Mouse (Mus musculus): ENCODE measurements around the gene Snrpd3.
A peak's percentile ranks its signal among the peaks of the same experiment; 100 is the strongest.
"Not testable (repeated sequence)": the region's sequence is repeated elsewhere in the genome, so short reads cannot be mapped to it uniquely, and the experiment has no call there.

Snrpd3 gene

DNA sequence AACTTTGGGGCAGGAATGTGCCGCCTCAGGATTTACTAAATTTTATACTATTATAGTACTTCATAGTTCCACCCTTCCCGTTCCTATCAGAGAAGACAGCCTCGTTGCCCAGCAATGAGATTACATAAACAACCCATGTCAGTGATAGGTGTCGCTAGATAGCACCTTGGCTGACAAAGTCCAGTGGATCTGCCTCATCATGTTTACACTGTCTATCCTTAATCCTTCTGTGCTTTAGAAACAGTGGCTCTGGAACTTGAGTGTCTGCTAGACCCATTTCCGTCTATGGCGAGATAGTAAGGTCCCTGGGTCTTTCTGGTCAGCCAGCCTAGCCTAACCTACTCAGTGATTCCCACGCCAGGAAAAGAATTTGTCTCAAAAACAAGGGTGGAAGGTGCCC, 17.0 kb upstream of the Snrpd3 start:
- no peak for DNase-seq (ENCODE audit: low spot score in 2 of 2)

DNA sequence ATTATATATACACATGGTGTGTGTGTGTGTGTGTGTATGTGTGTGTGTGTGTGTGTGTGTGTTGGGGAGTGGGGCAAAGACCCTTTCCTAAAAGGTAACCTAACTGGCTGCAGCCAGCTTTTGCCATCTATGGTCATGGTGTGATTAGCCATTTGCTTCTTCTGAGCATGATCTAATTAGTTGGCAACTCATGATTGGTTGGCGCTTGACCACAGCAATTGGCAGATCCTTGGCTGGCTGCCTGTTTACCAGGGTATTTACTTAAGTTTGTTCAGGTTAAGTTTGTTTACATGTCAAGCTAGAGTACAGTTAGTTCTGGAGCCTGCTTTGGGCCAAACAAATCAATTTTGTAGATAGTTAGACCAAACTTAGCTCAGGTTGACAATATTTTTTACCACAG, 15.7 kb upstream of the Snrpd3 start:
- no peak for DNase-seq (ENCODE audit: low spot score in 2 of 2)

DNA sequence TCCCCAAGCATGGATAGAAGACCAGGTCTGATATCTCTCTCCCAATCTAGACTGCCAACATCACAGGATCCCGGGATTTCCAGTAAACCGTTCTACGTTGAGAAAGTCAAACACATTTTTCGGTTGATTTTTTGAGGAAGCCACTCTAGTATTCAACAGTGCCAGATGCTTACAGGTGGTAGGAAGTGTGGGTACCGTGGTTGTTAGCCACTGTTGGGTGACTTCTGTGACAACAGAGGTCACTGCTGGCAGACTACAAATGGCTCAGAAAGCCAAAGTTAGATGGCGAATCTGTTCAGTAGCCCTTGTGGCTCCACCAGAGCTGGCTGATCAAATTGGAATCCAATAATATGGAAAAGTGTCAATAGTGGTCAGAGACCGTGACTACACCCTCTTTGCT, 13.7 kb upstream of the Snrpd3 start:
- DNase-seq (ENCODE audit: low spot score in 2 of 2), result no peak

DNA sequence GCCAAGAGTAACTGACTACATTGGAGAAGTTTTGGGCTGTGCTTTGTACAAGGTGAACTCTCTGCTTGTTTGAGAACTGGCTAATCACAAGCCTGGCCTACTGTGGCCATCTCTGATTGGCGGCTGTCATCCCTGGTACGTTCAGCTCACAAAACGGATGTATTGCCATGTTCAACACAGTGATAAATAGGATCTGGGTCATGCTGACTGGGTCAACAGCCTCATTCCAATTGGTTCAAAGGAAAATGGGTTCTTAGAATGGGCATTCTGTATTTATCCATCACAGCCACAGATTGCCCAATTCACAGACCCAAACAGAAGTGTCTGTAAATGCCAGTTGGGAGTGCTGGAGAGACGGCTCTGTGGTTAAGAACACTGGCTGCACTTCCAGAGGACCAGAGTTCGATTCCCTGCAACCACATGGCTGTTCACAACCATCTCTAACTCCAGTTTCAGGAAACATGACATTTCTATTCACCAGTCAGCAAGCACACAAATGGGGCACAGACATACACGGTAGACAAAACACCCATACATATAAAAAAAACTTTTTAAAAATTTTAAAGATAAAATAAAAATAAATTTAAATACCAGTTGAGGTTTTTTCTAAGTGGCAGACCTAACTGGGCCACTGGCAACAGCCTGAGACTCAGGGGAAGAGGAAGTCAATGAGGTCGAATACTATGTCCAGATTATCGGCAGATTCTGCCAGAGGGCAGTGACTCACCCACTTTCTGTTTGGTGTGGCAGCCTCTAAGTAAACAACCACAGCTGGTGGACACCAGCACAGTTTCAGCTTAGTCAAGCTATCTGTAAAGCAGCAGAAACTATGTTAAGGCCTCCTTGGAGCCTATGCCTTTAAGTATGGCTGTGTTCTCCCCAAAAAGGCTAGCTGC, 12.9 kb upstream of the Snrpd3 start:
- no peak for DNase-seq (ENCODE audit: low spot score in 2 of 2)

DNA sequence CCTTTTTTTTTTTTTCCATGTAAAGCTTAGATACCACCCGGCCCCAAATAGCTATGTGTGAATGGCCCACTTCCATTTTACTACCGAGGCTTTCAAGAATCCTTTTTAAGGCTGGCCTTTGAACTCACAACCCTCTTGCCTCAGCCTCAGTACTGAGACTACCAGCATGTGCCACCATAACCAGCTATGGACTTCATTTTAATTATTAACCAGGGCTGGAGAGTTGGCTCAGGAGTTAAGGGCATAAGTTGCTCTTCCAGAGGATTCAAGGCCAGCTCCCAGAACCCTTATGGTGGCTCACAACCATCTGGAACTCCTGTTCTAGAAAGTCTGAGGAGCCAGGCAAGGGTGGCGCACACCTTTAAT, 12.2 kb upstream of the Snrpd3 start:
- no peak for DNase-seq (ENCODE audit: low spot score in 2 of 2)

DNA sequence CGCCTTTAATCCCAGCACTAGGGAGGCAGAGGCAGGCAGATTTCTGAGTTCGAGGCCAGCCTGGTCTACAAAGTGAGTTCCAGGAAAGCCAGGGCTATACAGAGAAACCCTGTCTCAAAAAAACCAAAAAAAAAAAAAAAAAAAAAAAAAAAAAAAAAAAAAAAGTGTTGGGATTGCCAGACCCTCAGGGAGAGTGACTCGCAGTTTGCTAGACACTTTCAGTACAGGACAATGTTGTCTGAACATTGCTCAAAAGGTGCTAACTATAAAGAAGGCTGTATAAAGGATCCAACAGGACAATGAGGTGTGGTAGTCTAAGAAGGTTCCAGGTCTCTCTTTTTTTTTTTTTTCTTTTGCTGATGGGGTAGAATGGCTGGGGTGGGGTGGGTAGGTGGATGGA, 11.4 kb upstream of the Snrpd3 start:
- not testable (repeated sequence) for DNase-seq (ENCODE audit: low spot score in 2 of 2)

DNA sequence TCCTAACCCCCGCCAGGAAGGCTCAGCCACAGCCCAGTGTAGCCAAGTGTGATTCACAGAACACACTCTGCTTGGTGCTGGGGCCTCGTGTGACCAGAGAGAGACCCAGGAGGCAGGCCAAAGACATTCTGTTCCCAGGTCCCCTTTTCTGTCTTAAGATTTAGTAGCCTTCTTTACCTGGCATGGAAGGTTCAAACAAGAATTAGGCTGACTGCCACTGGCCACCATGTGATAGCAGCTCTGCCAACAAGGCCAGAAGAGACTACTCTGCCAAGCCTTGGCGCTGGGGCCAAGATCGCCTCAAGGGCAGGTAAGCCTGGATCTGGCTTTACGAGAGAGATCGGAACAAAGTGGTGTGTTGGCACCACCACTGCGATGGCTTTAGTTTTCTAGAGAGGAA, 6.9 kb upstream of the Snrpd3 start:
- DNase-seq (ENCODE audit: low spot score in 2 of 2), result no peak

DNA sequence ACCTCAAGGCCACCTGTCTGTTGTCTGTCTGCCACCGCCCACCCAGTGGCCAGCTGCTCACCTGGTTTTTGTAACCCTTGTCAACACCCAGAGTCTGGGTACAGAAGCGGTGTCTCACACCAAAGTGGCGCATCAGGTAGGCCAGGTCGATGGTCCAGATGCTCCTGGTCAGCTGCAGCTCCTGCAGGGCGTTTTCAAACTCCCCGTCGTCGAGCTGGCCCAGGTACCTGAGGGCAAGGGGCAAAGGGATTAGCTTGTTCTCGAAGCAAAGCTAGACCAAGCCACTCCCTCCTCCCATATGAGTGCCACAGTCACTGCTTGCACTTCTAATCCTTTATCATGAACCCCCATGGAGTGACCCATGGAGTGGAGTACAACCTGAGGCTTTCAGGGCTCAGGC, 6.3 kb upstream of the Snrpd3 start:
- DNase-seq (ENCODE audit: low spot score in 2 of 2), result no peak

DNA sequence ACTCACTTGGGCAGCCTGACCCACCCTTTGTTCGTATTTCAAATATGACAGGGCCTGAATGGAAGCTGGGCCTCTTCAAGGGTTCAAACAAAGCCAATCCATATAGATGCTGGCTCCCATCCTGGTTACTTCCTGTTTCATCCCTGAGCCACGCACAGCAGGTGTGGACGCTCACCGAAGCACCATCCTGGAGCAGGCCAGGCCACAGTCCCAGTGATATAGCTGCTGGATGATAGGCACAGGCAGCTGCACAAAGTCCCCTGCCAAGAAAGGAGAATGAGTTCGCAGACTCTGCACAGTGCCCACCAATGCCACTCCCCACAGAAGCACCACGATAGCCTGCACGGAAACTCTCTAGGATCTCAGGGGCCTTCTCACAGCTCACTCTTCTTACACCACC, 5.5 kb upstream of the Snrpd3 start:
- no peak for DNase-seq (ENCODE audit: low spot score in 2 of 2)

DNA sequence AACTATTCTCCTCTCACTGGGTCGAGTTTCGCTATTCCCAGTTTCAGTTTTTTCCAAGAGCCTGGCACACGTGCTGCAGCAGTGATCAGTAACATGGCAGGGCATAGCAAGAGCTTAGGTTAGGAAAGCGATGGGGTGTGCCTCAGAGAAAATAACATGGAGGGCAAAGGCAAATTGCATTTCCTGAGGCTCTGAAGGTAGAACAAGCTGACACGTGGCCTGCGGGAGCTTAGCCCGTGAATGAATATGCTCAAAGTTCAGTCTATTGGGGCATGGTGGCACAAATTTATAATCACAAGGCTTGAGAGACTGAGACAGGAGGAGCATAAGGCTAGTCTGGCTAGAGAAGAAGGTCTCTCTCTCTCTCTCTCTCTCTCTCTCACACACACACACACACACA, 4.6 kb upstream of the Snrpd3 start:
- no peak for DNase-seq (ENCODE audit: low spot score in 2 of 2)

DNA sequence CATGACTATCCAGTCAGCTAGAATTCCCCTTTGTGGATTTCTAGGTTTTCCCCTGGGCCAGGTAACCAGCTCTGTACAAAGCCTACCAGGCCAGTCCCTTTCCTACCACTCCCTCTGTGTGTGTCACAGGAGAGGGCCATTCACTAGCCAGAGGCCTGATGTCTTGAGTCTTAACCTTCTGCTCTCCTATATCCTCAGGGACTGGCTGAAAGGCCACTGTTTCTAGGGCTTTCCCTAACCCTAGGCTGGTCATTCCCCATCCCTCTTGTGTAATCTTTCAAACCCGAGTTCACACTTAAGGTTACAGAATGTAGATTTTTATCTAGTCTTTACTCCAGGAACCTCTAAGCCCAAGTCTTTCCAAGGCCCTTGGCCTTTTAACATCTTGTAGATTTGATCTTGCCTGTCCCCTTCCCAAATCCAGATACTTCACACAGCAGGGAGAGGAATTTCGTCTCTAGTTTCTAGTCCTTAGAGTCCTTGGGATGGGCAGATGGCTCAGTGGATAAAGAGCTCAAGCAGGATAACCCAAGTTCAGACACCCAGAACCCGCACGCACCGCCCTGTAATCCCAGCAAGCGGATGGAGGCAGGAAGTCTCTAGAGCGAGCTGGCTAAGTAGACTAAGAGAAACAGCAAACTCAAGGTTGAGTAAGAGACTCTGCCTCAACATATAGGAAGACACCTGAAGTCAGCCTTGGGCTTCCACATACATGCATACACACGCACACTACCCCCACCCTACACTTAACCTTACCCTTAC, 3.9 kb upstream of the Snrpd3 start:
- no peak for DNase-seq (ENCODE audit: low spot score in 2 of 2)

DNA sequence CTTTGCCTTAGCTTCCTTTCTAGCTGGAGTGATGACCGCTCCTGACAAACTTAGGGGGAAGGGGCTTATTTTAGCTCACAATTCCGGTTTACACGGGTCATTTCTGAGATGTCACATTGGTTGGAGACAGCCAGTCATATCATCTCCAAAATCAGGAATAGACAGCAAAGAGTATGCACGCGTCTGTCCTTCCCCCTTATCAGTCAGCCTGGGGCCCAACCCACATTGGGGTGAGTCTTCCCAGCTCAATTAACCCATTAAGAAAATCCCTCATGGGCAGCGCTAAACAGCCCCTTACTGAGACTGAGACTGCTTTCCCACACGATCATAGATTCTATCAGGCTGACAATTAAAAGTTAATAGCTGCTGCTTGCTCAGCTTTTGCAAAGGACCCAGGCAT, 3.0 kb upstream of the Snrpd3 start:
- DNase-seq (ENCODE audit: low spot score in 2 of 2), result no peak

DNA sequence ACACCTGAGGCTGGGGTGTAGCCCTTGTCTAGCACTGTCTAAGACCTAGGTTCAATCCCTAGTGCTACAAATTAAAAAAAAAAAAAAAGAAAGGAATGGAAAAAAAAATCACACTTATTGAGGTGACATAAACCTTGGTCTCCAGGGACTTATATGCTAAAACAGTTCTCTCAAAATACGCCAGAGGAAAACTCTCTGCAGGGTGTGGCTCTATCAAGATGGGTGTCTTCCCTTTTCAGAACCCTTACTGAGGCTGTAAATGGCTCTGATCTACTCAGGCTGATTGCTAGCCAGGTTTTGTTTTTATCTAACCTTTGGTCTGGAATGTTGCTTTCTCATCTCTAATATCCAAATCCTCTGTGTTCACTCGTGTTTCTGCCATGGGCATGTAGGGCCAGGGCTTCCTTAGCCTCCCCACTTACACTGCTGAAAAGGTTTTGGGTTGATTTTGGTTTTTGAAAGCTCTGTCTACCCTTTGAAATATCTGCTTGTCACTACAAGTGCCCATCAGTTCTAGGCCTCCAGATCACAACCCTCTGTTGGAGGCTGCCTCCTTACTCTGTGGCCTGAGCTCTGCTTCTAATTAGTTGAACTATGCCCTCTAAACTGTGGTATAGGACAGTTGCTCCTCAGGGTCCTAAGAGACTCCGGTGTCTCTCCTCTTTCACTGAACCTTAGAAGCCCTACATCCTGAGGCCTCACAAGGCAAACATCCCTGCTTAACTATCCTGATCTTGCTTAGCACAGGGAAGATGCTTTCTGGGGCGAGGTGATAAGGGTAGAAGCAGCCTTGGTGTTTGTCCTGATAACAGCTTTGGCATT, 1.9 kb upstream of the Snrpd3 start:
- no peak for DNase-seq (ENCODE audit: low spot score in 2 of 2)

DNA sequence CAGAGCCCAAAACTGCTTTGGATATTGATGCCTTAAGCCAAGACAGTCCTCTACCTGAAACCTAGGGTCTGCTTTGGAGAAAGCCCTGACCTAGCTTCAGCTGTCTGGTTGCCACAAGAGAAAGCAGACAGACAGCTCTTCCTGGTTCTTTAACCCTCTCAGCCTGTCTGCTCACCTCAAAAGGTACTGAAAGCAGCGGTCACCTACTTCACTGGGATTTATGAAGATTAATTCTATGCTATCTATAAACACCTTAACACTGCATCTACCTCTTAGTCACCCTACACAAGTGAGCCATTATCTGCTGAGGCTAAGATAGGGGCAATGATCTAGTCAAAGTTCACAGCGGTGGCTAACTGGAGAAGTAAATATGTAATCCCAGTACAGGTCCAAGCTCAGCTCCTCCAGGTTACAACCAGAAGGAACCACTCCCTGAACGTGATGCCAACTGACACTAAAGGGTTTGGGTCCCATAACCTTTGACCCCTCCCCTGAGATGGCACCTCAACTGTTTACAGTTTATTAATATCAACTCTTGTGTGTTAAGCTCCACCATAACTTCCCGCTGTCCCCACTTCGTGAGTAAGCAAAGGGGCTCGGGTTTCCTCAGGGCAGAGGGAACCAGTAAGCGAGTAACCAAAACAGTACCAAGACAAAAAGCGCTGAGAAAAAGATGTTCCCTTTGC, 1.2 kb upstream of the Snrpd3 start:
- DNase-seq (ENCODE audit: low spot score in 2 of 2), result no peak

DNA sequence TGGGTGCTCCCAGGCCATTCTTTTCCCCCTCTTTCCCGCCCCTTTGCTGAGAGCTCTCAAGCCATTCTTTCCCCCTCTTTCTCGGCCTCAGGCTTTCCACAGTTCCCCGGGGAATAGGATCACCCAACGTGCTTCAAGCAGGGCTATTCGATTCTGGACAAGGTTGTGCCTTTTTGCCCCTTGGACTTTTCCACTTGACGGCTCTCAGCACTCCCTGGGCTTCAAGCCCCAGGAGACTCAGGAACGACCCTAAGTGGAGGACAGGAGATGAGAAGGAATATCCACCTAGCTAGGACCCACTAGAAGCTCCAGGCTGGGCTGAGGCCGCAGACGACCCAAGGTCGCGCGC, 653 bp upstream of the Snrpd3 start:
- no peak for DNase-seq (ENCODE audit: low spot score in 2 of 2)

DNA sequence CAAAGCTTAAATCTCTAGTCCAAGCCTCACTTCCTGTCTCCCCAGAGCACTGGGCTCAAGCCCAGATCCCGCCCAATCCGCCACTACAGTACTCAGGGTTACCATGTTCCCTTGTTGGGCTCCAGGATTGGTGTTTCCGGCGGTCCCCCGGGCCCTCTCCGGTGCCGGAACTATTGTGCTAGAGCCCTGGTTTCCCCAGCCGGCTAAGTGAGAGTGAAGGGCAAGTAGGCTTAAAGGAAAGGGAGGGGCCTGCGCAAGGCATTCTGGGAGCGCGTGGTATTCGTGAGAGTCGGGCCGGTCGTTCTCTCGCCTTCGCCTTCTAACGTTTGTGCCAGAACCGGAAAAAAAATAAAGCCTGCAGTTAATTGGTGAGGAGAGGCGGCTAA, 400 bp downstream of the Snrpd3 start, which contains the start of gene Gucd1:
Gucd1 (minus strand) TSS at position 215 of the 386 bp plus-strand sequence.
- peak; percentile 92 to 97 for DNase-seq (ENCODE audit: low spot score in 2 of 2)

DNA sequence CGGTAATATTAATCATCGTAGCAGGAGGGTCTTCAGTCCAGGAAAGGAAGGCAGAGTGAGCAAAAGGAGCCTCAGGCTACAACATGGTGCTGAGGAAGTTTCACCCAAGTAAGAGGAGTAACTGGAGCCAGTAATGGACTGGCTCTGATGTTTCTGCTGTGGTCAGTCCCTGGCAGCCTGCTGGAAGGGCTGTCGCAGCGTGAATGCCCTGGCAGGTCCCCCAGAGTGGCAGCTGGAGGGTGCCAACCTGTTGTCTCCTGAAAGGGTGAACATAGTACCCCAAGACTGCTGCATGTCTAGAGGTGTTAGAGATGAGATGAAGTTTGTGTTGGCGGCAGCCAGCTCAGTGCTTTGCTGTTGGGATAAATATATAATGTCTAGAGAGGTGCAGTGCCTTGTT, 3.2 kb downstream of the Snrpd3 start:
- DNase-seq (ENCODE audit: low spot score in 2 of 2), result no peak

DNA sequence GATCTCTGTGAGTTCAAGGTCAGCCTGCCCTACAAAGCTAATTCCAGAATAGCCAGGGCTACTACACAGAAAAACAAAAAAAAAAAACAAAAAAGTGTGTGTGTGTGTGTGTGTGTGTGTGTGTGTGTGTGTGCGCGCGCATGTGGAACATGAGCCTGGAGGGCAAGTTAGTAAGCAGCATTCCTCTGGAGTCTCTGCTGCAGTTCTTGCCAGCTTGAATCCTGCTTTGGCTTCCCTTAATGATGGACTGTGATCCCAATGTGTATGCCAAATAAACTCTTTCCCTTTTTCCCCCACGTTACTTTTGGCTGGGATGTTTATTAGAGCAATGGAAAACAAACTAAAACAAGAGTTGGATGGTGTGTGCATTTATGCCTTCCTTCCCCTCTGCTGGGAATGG, 4.3 kb downstream of the Snrpd3 start:
- DNase-seq (ENCODE audit: low spot score in 2 of 2), result no peak

DNA sequence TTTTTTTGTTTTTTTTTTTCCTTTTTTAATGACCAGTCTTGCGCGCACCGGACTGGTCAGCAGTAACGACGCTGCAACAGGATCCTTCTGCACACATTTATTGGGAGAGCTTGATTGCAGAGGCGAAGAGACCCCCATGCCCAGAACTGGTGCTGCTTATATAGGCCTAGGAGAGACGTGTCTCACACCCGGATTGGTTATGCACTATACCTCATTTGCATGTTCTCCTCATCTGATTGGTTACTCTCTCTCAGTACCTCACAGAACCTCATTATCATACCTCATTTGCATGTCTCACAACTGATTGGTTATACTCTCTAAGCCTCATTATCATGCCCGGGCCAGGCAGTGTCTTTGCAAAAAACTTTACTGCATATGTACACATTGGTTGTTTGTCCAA, 8.1 kb downstream of the Snrpd3 start:
- DNase-seq (ENCODE audit: low spot score in 2 of 2), result not testable (repeated sequence)

DNA sequence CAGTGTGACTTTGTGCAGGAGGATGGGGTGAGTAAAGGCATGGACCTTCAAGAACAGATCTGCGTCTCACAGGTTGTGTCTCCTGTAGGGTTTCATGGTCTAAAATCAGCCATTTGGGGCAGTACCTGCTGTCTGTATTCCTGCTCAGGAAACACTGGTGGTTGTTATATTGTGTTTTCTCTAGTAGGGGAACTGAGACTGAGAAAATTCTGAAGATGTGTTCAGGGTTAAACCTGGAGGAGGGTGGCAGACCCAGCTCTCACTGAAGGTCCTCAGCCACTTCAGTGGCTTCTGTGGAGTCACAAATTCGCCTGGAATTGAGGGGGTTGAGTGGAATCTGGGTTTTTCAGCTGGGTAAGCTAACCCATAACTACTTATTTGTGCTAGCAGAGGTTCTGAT, 13.0 kb downstream of the Snrpd3 start:
- no peak for DNase-seq (ENCODE audit: low spot score in 2 of 2)

DNA sequence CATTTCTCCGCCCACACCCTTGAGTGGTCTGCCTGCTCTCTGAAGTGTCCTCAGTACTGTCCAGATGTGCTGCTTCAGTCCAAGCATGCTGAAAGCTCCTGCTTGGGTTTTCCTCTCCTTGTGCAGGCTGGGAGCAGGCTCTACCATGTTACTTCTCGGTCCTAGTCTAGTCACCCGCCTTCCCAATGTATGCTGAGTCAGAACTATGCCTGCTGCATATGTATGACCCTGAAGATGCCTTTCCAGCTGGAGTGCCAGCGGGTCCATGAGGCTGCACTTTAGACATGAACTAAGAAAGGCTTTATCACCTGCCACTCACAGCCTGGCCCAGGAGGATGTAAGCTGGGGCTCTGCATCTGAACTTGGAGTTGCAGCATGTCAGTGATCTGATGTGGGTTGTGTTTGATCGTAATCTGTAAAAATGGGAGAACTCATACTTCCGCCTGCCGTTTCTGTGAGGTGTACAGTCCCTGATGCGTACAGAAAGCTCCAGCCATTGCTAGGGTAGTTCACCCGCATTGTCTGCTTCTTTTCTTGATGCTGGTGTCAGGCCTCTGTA, 14.3 kb downstream of the Snrpd3 start:
- no peak for DNase-seq (ENCODE audit: low spot score in 2 of 2)

DNA sequence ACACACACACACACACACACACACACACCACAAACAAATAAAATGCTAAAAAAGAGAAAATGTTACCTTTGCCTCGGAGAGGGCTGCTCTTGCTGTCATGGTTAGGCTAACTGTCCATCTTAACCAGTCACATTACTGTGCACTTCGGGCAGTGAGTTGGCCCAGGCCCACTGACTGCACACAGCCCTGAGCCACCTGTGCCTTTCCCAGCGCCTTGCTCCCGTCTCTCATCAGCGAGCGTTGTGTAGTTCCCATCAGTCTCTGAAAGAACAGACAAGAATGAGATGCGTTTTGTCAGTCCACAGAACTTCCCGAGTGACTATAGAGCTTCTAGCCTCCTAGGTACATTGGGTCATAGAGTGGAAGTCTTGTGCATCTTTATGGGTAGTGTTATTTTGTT, 16.9 kb downstream of the Snrpd3 start:
- DNase-seq (ENCODE audit: low spot score in 2 of 2), result no peak

All from frontal cortex, postnatal 14 days (tissue).